Comparison of ENCODE assay signal across 11 mouse cellular contexts in genomic region chr7:98482551-98483267, GRCm38 (mm10). TPM values are rescaled to one million over a fixed set of nuclear protein-coding genes. Genes with fewer than 3 reads are reported as not detected.
DNase-seq lines count a peak whose midpoint lies in the region; ATAC-seq and TF ChIP-seq lines count a peak whose summit lies in the region.
"Had no signal": no experiment of that assay in that cellular context is flagged by ENCODE, and none has a peak within 500 bp of the region (broad histone marks: within the 10 kb centered on the region; RNA-seq: fewer than 3 reads in every experiment).

No protein-coding gene starts in this region.

- peaks cover 84% of the 10 kb centered on the region for H3K4me1 ChIP-seq in megakaryocyte, embryonic 14.5 days
- peaks cover 35% of the 10 kb centered on the region for H3K4me1 ChIP-seq in heart, embryonic 15.5 days (replicated peaks)
- H3K4me1 ChIP-seq in small intestine, adult 2 months (ENCODE audit: control insufficient read depth, insufficient read depth, insufficient read length, low read length), result peaks cover 8% of the 10 kb centered on the region; the same call in 1 of the 2 replicates

- H3K36me3 ChIP-seq in megakaryocyte, embryonic 14.5 days (replicated peaks; ENCODE audit: low read length), result peaks cover 9% of the 10 kb centered on the region
- H3K36me3 ChIP-seq in heart, embryonic 15.5 days, result no peaks in the 10 kb centered on the region
- no peaks in the 10 kb centered on the region for H3K36me3 ChIP-seq in small intestine, adult 2 months (ENCODE audit: control insufficient read depth, insufficient read depth, low read length)
- H3K36me3 ChIP-seq: limb, embryonic 12.5 days had no signal

- H3K4me2 ChIP-seq in heart, embryonic 15.5 days, result peak overlapping the region; percentile 38
- H3K4me2 ChIP-seq: limb, embryonic 12.5 days had no signal

- no peak for TF ChIP-seq POLR2A in small intestine, adult 2 months (IDR thresholded peaks at IDR 0.05; ENCODE audit: low read depth, low read length)

- H3K4me3 ChIP-seq in megakaryocyte, embryonic 14.5 days (replicated peaks), result peak overlapping the region; percentile 67
- no peak overlapping the region for H3K4me3 ChIP-seq in heart, embryonic 15.5 days
- H3K4me3 ChIP-seq in small intestine, adult 2 months (ENCODE audit: low read depth, low read length), result no peak overlapping the region
- H3K4me3 ChIP-seq: limb, embryonic 12.5 days had no signal

- ATAC-seq in megakaryocyte, adult 5-6 weeks (ENCODE audit: poor library complexity, severe bottlenecking), result no peak
- peak; percentile 11; the same call in 1 of the 2 replicates for ATAC-seq in heart, embryonic 15.5 days (replicated peaks; ENCODE audit: insufficient number of reproducible peaks, insufficient read depth, low FRiP score, low read depth)
- ATAC-seq: Patski had no signal

- TF ChIP-seq CTCF in small intestine, adult 2 months (IDR thresholded peaks at IDR 0.05; ENCODE audit: extremely low read depth, insufficient read length, insufficient replicate concordance, low read depth, low read length), result no peak

- peaks cover 47% of the 10 kb centered on the region for H3K27me3 ChIP-seq in megakaryocyte, embryonic 14.5 days (replicated peaks)
- peaks cover 15% of the 10 kb centered on the region; the same call in 1 of the 2 replicates for H3K27me3 ChIP-seq in heart, embryonic 15.5 days
- no peaks in the 10 kb centered on the region for H3K27me3 ChIP-seq in small intestine, adult 2 months (ENCODE audit: control insufficient read depth, insufficient read depth, low read length)

- H3K27ac ChIP-seq in heart, embryonic 15.5 days, result peak overlapping the region; percentile 65
- peak overlapping the region; percentile 60 for H3K27ac ChIP-seq in small intestine, adult 2 months (ENCODE audit: insufficient read depth, low read depth, low read length)
- H3K27ac ChIP-seq: limb, embryonic 12.5 days had no signal

- DNase-seq in kidney, postnatal 4 days, result peak; percentile 40 to 60
- no peak for DNase-seq in cerebellum, adult 9-11 months
- no peak for DNase-seq in urinary bladder, postnatal 36 days (ENCODE audit: low spot score in 2 of 2)
- DNase-seq: cerebellum, adult 9-10 months; gastrocnemius, postnatal 36 days had no signal

- H3K9me3 ChIP-seq in megakaryocyte, embryonic 14.5 days, result no peaks in the 10 kb centered on the region
- no peaks in the 10 kb centered on the region for H3K9me3 ChIP-seq in heart, embryonic 15.5 days (replicated peaks)
- H3K9me3 ChIP-seq: limb, embryonic 12.5 days had no signal

- WGBS in heart, embryonic 15.5 days, result 32% methylated on average over 12 of the region's 12 CpGs
- 56% methylated on average over 12 of the region's 12 CpGs for WGBS in small intestine, adult 2 months

- H3K9ac ChIP-seq in heart, embryonic 15.5 days, result peak overlapping the region; percentile 34; the same call in 1 of the 2 replicates
- H3K9ac ChIP-seq: limb, embryonic 12.5 days had no signal

RNA-seq across cellular contexts. Expression of gene Lrrc32, which starts 6.4 kb away (rescaled TPM):
- polyA plus RNA-seq in megakaryocyte, embryonic 14.5 days (2012; ENCODE audit: insufficient read depth, low replicate concordance), result 28.6 and 53.0 TPM in 2 replicates
- total RNA-seq in megakaryocyte, adult 5-6 weeks (2015), result not detected in 2 replicates
- not detected in 2 replicates for total RNA-seq in megakaryocyte, adult 5-6 weeks (2017)
- polyA plus RNA-seq in heart, embryonic 15.5 days (2015; fragmentation: Nextera tagmentation; extraction: Ambion mirVana), result 7.3 and 9.1 TPM in 2 replicates
- polyA plus RNA-seq in small intestine, adult 2 months (2012; rRNA removed), result 10.5 and 17.7 TPM in 2 replicates

RNA-seq across cellular contexts. Expression of gene Gucy2d, which starts 42.5 kb away (rescaled TPM):
- polyA plus RNA-seq in megakaryocyte, embryonic 14.5 days (2012; ENCODE audit: insufficient read depth, low replicate concordance), result not detected in 2 replicates
- not detected in 2 replicates for total RNA-seq in megakaryocyte, adult 5-6 weeks (2015)
- not detected in 2 replicates for total RNA-seq in megakaryocyte, adult 5-6 weeks (2017)
- not detected in 2 replicates for polyA plus RNA-seq in heart, embryonic 15.5 days (2015; fragmentation: Nextera tagmentation; extraction: Ambion mirVana)
- polyA plus RNA-seq in small intestine, adult 2 months (2012; rRNA removed), result not detected in 2 replicates
- polyA plus RNA-seq: Patski had no signal

Comparison
In these comparisons a context has a peak if more than half of its experiments do, and no peak if none do; other contexts are left out.
1. DNase-seq: peak in kidney, postnatal 4 days (2 of 2); none in cerebellum, adult 9-11 months (single experiment) and urinary bladder, postnatal 36 days (0 of 2).